Mouse (Mus musculus): ENCODE measurements around the gene Sumf2. TPM values are rescaled to one million over a fixed set of nuclear protein-coding genes. Genes with fewer than 3 reads are reported as not detected.
A peak's percentile ranks its signal among the peaks of the same experiment; 100 is the strongest.
"Not testable (repeated sequence)": the region's sequence is repeated elsewhere in the genome, so short reads cannot be mapped to it uniquely, and the experiment has no call there.

Gene Sumf2
- polyA plus RNA-seq, 1 experiment from 2014 or later = 31.1 TPM

- Histone ChIP-seq H3K4me3 (ENCODE audit: low read depth, low read length) (no peak overlapping the region), H3K4me2 (ENCODE audit: low read length) (no peak overlapping the region), H3K4me1 (ENCODE audit: control insufficient read depth, insufficient read depth, low read length) (no peaks in the 10 kb centered on the region), H3K27ac (ENCODE audit: low read length) (no peak overlapping the region), H3K9ac (ENCODE audit: low read depth, low read length) (no peak overlapping the region), H3K36me3 (ENCODE audit: control insufficient read depth, insufficient read depth, low read length) (no peaks in the 10 kb centered on the region), H3K27me3 (ENCODE audit: control insufficient read depth, insufficient read depth, low read depth, low read length) (no peaks in the 10 kb centered on the region), H3K9me3 (replicated peaks; ENCODE audit: control insufficient read depth, low read length, poor library complexity, severe bottlenecking) (no peaks in the 10 kb centered on the region)
- ATAC-seq = no peak
- 87% methylated on average over 2 of the region's 2 CpGs for WGBS
These were observed 24.5 kb downstream of the Sumf2 start for GRCm38 (mm10) chr5:129871238-129871637.

DNA sequence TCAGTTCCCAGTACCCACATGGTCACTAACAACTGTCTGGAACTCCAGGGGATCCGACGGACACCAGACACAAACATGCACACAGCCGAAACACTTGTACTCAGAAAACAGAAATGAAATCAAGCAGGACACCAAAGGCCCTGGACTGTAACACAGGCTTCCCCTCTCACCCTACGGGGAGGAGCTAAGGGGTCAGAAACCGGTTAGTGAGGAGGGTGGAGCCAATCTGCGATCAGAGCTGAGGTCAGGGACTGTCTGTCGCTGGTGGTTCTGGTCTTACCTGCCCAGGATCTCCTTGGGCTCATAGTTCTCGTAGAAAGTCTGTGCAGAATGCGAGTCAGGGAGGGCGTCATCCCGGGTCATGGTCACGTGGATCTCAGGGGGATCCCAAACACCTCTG, 27.2 kb downstream of the Sumf2 start:
- Histone ChIP-seq H3K4me2 (ENCODE audit: low read length) (no peak overlapping the region), H3K4me1 (ENCODE audit: control insufficient read depth, insufficient read depth, low read length) (no peaks in the 10 kb centered on the region), H3K4me3 (ENCODE audit: low read depth, low read length) (no peak overlapping the region), H3K36me3 (ENCODE audit: control insufficient read depth, insufficient read depth, low read length) (no peaks in the 10 kb centered on the region), H3K9me3 (replicated peaks; ENCODE audit: control insufficient read depth, low read length, poor library complexity, severe bottlenecking) (no peaks in the 10 kb centered on the region), H3K27me3 (ENCODE audit: control insufficient read depth, insufficient read depth, low read depth, low read length) (no peaks in the 10 kb centered on the region), H3K27ac (ENCODE audit: low read length) (no peak overlapping the region), H3K9ac (ENCODE audit: low read depth, low read length) (no peak overlapping the region)
- WGBS = 90% methylated on average over 12 of the region's 12 CpGs
- no peak for ATAC-seq

DNA sequence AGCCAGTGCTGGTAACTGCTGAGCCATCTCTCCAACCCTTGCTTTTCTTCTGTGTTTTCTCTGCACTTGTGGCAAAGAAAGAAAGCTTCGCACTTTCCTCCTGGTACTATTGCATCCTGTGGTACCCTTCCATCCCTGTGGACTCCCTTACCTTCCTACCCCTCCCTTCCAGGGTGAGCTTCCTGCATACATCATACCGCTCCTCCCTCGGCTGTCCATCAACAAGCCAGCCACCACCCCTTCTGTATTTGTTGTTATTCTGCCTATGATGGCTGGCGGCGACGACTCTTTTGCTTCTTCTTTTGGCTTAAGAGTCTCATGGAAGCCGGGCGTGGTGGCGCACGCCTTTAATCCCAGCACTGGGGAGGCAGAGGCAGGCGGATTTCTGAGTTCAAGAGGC, 28.3 kb downstream of the Sumf2 start:
- Histone ChIP-seq H3K27ac (ENCODE audit: low read length) (no peak overlapping the region), H3K27me3 (ENCODE audit: control insufficient read depth, insufficient read depth, low read depth, low read length) (no peaks in the 10 kb centered on the region), H3K9ac (ENCODE audit: low read depth, low read length) (no peak overlapping the region), H3K4me1 (ENCODE audit: control insufficient read depth, insufficient read depth, low read length) (no peaks in the 10 kb centered on the region), H3K4me3 (ENCODE audit: low read depth, low read length) (no peak overlapping the region), H3K36me3 (ENCODE audit: control insufficient read depth, insufficient read depth, low read length) (peaks cover 3% of the 10 kb centered on the region; the same call in 1 of the 2 replicates), H3K4me2 (ENCODE audit: low read length) (no peak overlapping the region), H3K9me3 (replicated peaks; ENCODE audit: control insufficient read depth, low read length, poor library complexity, severe bottlenecking) (no peaks in the 10 kb centered on the region)
- WGBS = 84% methylated on average over 11 of the region's 11 CpGs
- ATAC-seq = no peak

DNA sequence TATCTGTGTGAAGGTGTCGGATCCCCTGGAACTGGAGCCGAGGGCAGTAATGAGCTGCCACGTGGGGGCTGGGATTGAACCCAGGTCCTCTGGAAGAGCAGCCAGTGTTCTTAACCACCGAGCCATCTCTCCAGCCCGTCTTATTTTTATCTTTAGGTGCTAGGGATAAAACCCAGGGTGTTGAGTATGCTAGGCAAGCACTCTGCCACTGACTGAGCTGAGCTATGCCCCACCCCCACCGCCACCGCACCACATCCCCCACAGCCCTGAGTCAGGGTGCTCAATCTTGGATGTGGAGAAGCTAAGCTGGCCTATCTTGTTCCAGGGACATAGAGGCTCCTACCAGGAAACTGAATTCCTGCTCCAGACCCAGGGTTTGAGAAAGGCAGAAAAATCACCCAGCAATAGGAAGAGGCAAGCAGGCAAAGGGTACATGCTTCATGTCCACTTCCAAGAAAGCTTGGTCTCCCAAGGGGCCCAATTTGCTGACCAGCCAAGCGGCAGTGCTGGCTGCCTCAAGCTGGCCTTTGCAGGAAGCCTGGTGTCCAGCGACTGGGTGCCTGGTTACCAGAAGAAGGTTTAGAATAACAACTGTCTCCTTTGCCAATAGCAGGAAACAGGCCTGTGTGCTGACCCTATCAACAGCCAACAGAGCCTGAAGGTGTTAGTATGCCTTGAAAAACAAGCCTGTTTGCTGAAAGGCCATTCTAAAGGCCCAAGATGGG, 31.1 kb downstream of the Sumf2 start:
- Histone ChIP-seq H3K4me3 (ENCODE audit: low read depth, low read length) (no peak overlapping the region), H3K4me1 (ENCODE audit: control insufficient read depth, insufficient read depth, low read length) (no peaks in the 10 kb centered on the region), H3K9ac (ENCODE audit: low read depth, low read length) (no peak overlapping the region), H3K4me2 (ENCODE audit: low read length) (no peak overlapping the region), H3K27ac (ENCODE audit: low read length) (no peak overlapping the region), H3K27me3 (ENCODE audit: control insufficient read depth, insufficient read depth, low read depth, low read length) (no peaks in the 10 kb centered on the region), H3K9me3 (replicated peaks; ENCODE audit: control insufficient read depth, low read length, poor library complexity, severe bottlenecking) (no peaks in the 10 kb centered on the region), H3K36me3 (ENCODE audit: control insufficient read depth, insufficient read depth, low read length) (peaks cover 22% of the 10 kb centered on the region)
- 77% methylated on average over 9 of the region's 9 CpGs for WGBS
- no peak for ATAC-seq

GRCm38 (mm10) chr5:129878946-129879345, 32.2 kb downstream of the Sumf2 start:
- no peaks in the 10 kb centered on the region for H3K9me3 ChIP-seq (replicated peaks; ENCODE audit: control insufficient read depth, low read length, poor library complexity, severe bottlenecking)
- H3K36me3 ChIP-seq (ENCODE audit: control insufficient read depth, insufficient read depth, low read length) = peaks cover 27% of the 10 kb centered on the region
- no peaks in the 10 kb centered on the region for H3K4me1 ChIP-seq (ENCODE audit: control insufficient read depth, insufficient read depth, low read length)
- no peak for ATAC-seq
- 56% methylated on average over 2 of the region's 2 CpGs for WGBS
- H3K4me2 ChIP-seq (ENCODE audit: low read length) = no peak overlapping the region
- no peak overlapping the region for H3K4me3 ChIP-seq (ENCODE audit: low read depth, low read length)
- H3K9ac ChIP-seq (ENCODE audit: low read depth, low read length) = no peak overlapping the region
- H3K27ac ChIP-seq (ENCODE audit: low read length) = no peak overlapping the region
- H3K27me3 ChIP-seq (ENCODE audit: control insufficient read depth, insufficient read depth, low read depth, low read length) = no peaks in the 10 kb centered on the region

DNA sequence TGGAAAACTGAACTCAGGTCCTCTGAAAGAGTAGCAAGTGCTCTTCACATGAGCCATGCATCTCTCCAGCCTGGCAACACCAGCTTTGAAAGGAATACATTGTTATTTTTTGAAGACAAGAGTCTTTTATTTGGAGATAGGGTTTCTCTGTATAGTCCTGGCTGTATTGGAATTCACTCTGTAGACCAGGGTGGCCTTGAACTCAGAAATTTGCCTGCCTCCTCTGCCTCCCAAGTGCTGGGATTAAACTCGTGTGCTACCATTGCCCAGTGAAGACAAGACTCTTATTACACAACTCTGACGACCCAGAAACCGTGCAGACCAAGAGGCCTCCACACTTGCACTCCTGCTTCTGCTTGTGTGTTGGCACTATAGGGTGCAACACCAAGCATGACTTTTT, 33.1 kb downstream of the Sumf2 start:
- H3K4me2 ChIP-seq (ENCODE audit: low read length) = no peak overlapping the region
- H3K4me1 ChIP-seq (ENCODE audit: control insufficient read depth, insufficient read depth, low read length) = peaks cover 5% of the 10 kb centered on the region
- no peak overlapping the region for H3K4me3 ChIP-seq (ENCODE audit: low read depth, low read length)
- 72% methylated on average over 3 of the region's 3 CpGs for WGBS
- no peak overlapping the region for H3K27ac ChIP-seq (ENCODE audit: low read length)
- H3K9me3 ChIP-seq (replicated peaks; ENCODE audit: control insufficient read depth, low read length, poor library complexity, severe bottlenecking) = no peaks in the 10 kb centered on the region
- no peak overlapping the region for H3K9ac ChIP-seq (ENCODE audit: low read depth, low read length)
- H3K27me3 ChIP-seq (ENCODE audit: control insufficient read depth, insufficient read depth, low read depth, low read length) = no peaks in the 10 kb centered on the region
- ATAC-seq = no peak
- H3K36me3 ChIP-seq (ENCODE audit: control insufficient read depth, insufficient read depth, low read length) = peaks cover 27% of the 10 kb centered on the region

GRCm38 (mm10) chr5:129886271-129886670, 39.5 kb downstream of the Sumf2 start:
- WGBS = 43% methylated on average over 10 of the region's 10 CpGs
- ATAC-seq = no peak
- Histone ChIP-seq H3K4me1 (ENCODE audit: control insufficient read depth, insufficient read depth, low read length) (peaks cover 23% of the 10 kb centered on the region), H3K36me3 (ENCODE audit: control insufficient read depth, insufficient read depth, low read length) (peaks cover 14% of the 10 kb centered on the region), H3K4me3 (ENCODE audit: low read depth, low read length) (peak overlapping the region; percentile 89), H3K4me2 (ENCODE audit: low read length) (peak overlapping the region; percentile 86), H3K9ac (ENCODE audit: low read depth, low read length) (peak overlapping the region; percentile 91), H3K27me3 (ENCODE audit: control insufficient read depth, insufficient read depth, low read depth, low read length) (no peaks in the 10 kb centered on the region), H3K9me3 (replicated peaks; ENCODE audit: control insufficient read depth, low read length, poor library complexity, severe bottlenecking) (no peaks in the 10 kb centered on the region), H3K27ac (ENCODE audit: low read length) (peak overlapping the region; percentile 91)

DNA sequence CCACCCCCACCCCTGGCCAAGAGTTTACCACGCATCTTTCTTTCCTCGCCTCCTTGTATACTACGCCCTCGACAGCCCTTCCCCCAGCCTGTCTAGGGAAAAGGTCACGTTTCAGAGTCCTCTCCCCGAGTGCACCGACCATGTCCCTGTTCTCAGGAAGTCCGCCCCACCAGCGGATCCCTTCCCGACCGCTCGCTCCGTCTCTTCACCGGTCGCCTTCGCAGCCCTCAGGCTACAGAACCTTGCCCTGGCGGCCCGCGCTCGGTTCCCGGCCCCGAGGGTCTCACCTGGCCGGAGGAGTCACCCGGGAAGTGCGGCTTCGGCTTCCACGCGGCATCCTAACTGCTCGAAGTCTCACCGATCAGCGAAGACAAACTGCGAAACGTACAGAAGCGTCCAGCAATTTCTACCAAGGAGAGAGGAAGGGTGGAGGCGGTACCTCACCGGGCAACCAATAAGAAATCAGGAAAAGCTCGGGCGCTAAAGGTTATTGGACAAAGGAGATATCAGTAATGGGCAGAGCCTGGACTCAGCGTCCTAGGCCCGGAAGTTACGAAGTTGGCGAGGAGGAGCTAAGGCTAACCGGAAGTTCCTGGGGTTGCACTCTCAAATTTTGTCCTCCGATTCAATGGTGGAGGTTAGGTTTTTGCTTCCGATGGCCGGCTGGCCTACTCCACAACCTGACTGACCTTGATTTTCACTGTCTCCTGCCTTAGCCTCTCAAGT, 40.3 kb downstream of the Sumf2 start, which contains the start of gene Chchd2:
Chchd2 (minus strand) TSS at position 560 of the 726 bp plus-strand sequence.
- Histone ChIP-seq H3K9ac (ENCODE audit: low read depth, low read length) (peak within 1 kb of the TSS; percentile 91), H3K27me3 (ENCODE audit: control insufficient read depth, insufficient read depth, low read depth, low read length) (no peaks in the 10 kb centered on the region), H3K9me3 (replicated peaks; ENCODE audit: control insufficient read depth, low read length, poor library complexity, severe bottlenecking) (no peaks in the 10 kb centered on the region), H3K4me1 (ENCODE audit: control insufficient read depth, insufficient read depth, low read length) (peaks cover 23% of the 10 kb centered on the region), H3K4me2 (ENCODE audit: low read length) (peak within 1 kb of the TSS; percentile 86), H3K27ac (ENCODE audit: low read length) (peak within 1 kb of the TSS; percentile 91), H3K36me3 (ENCODE audit: control insufficient read depth, insufficient read depth, low read length) (peaks cover 6% of the 10 kb centered on the region; the same call in 1 of the 2 replicates), H3K4me3 (ENCODE audit: low read depth, low read length) (peak within 1 kb of the TSS; percentile 89)
- WGBS = under 1% methylated on average over 46 of the region's 46 CpGs
- ATAC-seq = peak; percentile 99

DNA sequence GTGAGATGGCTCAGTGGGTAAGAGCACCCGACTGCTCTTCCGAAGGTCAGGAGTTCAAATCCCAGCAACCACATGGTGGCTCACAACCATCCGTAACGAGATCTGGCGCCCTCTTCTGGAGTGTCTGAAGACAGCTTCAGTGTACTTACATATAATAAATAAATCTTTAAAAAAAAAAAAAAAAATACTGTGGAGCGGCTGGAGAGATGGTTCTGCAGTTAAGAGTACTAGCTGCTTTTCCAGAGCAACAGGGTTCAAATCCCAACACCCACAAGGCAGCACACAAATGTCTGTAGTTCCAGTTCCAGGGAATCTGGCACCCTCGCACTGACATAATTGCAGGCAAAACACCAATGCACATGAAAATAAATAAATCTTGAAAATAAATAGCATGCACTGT, 43.6 kb downstream of the Sumf2 start:
- H3K9me3 ChIP-seq (replicated peaks; ENCODE audit: control insufficient read depth, low read length, poor library complexity, severe bottlenecking); ATAC-seq; H3K9ac ChIP-seq (ENCODE audit: low read depth, low read length); H3K4me3 ChIP-seq (ENCODE audit: low read depth, low read length); H3K27me3 ChIP-seq (ENCODE audit: control insufficient read depth, insufficient read depth, low read depth, low read length); H3K36me3 ChIP-seq (ENCODE audit: control insufficient read depth, insufficient read depth, low read length); H3K4me2 ChIP-seq (ENCODE audit: low read length); H3K27ac ChIP-seq (ENCODE audit: low read length): not testable (repeated sequence)
- H3K4me1 ChIP-seq (ENCODE audit: control insufficient read depth, insufficient read depth, low read length) = peaks cover 18% of the 10 kb centered on the region
- WGBS = 93% methylated on average over 4 of the region's 7 CpGs
